Mouse (Mus musculus): Measurements from ENCODE around the gene Serpinb1c.
"Not testable (repeated sequence)": the region's sequence is repeated elsewhere in the genome, so short reads cannot be mapped to it uniquely, and the experiment has no call there.

Gene Serpinb1c

DNA sequence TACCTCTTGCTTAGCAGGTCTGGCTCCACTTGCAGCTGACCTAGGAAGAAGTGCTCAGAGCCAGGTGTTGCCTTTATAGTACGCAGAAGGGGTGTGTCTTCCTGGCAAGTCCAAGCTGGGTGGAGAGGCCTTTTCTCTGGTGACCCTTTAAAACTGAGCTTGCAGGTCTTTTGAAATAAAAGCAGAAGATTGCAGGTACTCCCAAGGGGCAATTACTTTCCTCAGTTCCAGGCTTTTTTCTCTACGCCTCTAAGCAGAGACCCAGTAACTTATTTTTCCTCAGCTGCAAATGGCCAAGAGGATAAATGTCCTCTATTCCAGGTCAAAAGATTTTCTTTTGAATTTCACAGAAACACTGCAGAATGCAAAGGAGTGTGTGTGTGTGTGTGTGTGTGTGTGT is at the start of gene Serpinb1c:
Serpinb1c (minus strand) TSS at position 101 of the 400 bp plus-strand sequence.
- DNase-seq (ENCODE audit: low spot score in 2 of 2), result no peak

- DNase-seq (ENCODE audit: low spot score in 2 of 2), result not testable (repeated sequence)
Measured at GRCm38 (mm10) chr13:32939191-32939590, 41.2 kb upstream of the Serpinb1c start.

- not testable (repeated sequence) for DNase-seq (ENCODE audit: low spot score in 2 of 2)
Measured at GRCm38 (mm10) chr13:32938275-32938674, 40.3 kb upstream of the Serpinb1c start.

- no peak for DNase-seq (ENCODE audit: low spot score in 2 of 2)
Measured at GRCm38 (mm10) chr13:32934706-32935381, 36.8 kb upstream of the Serpinb1c start.

GRCm38 (mm10) chr13:32929107-32929750 is 31.2 kb upstream of the Serpinb1c start:
- no peak for DNase-seq (ENCODE audit: low spot score in 2 of 2)

DNA sequence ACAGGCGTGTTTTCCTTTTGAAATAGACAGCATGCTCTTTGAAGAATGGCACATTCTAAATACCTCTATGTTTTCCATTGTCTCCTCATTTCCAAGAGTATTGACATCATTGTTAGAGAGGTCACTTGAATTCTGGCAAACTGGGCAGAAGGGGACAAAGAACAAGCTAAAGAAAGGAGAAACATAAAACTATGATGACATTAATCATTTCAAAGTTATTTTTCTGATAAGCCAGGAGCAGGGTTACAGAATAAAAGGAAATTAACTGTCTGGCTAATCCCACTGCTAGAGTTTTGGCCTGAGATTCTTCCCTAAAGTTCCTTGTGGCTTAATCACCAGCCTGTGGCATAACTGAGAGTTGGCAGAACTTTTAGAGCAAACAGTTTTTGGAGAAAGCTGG is 29.2 kb upstream of the Serpinb1c start:
- no peak for DNase-seq (ENCODE audit: low spot score in 2 of 2)

- no peak for DNase-seq (ENCODE audit: low spot score in 2 of 2)
Measured at GRCm38 (mm10) chr13:32926661-32927060, 28.6 kb upstream of the Serpinb1c start.

DNA sequence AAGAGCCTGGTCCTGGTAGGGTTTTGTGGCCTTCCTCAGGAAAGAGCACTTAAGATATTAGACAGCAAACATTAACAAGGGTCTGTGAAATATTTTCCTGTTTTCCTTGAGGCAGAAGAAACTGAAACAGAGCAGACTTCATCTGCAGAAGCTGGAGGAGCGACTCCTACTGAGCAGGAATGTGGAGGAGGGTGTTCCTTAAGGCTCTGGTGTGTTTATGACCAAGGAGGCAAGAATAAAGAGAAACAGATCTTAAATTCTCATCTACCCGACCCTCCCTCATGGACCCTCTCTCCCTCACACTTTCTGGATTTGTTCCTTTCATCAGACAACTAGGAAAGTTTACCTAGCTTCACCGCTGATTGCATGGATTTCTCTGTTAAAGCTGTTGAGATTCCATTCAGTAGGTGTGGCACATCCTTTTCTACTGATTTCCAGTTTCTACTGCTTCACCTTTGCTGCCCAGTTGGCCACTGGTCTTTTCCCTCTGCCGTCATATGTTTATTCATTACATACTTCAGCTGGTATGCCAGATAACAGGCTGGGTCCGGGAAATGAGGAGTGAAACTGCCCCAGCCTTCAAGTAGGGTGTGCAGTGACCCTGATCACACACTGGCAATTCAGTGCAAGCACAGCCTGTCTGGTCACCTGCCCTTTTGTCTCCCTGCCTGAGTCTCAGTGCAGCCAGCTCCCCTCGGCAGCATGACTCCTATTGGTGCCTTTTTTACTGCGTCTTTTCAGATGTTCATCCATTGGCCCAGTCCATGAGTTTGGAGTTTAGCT is 26.8 kb upstream of the Serpinb1c start:
- DNase-seq (ENCODE audit: low spot score in 2 of 2), result no peak

- DNase-seq (ENCODE audit: low spot score in 2 of 2), result no peak
Measured at GRCm38 (mm10) chr13:32922622-32923021, 24.6 kb upstream of the Serpinb1c start.

DNA sequence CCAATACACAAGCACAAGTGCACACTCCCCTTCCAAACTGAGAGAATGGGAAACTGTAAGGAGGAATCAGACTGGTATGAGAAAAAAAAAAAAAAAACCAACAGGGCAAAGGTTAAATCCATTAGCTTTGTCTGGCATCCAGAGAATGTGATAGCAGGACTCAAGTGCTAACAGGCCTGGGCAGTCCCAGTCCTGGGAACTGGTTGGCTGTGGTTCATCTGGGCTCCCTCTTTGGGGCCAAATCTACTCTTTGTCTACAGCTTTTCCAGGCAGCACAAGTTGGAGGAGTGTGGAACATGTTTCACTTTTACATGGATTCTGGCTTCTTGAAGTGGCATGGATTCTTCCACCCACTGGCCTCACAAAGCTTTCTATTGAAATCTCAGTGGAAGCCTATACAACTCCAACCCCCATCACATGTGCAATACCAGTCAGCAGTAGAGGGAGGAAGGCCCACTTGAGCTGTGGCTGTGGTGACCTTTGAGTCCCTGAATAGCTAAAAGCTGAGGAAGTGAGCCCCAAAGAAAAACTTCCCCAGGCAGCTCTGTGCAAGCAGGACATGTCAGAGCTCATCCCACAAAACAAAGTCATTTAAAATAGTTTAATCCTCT is 14.9 kb upstream of the Serpinb1c start:
- DNase-seq (ENCODE audit: low spot score in 2 of 2), result no peak

DNA sequence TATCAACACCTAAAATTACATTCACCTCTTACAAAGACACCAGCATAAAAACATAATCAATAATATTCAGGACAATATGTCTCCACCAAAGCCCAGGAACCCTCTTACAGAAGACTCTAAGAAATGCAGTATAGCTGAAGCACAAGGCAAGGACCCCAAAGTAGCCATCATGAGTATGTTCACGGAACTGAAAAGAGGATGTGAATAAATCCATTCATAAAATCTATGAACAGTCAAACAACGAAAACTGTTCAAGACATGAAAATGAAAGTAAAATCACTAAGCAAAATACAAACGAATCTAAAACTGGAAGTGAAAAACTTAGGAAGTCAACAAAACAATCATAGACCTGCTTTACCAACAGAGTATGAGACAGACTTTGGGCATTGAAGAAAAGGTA is 10.2 kb upstream of the Serpinb1c start:
- no peak for DNase-seq (ENCODE audit: low spot score in 2 of 2)

DNA sequence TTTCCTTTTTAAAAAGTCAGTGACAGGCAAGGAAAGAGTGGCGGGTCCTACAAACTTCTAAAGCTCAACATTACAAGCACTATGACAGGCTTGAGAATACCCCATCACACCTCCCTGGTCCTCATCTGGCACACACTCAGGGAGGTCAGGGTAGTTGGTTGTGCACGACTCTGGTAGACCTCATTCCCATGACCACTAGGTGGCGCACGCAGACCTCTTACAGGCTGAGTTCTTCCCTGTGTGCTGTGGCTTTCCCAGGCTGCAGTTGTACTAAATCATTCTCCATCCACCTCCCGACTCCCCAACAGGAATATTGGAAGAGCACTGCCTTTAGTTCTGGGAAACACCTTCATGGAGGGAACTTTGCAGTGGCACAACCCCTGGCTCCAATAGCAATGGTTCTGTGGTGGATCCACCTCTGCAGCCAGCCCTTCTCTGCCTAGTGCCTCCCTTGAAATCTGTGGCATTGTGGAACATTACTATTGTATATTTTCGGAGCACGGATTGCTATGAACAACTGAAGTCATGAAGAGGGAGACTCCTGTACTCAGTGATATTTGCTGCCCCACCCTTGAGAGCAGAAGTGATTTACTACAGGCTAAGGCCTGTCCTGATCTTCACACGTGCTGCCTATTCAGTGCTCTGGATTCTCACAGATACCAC is 5.3 kb upstream of the Serpinb1c start:
- DNase-seq (ENCODE audit: low spot score in 2 of 2), result peak; percentile 87 to 93

GRCm38 (mm10) chr13:32902481-32903015 is 4.5 kb upstream of the Serpinb1c start:
- DNase-seq (ENCODE audit: low spot score in 2 of 2), result peak; percentile 45 to 76

DNA sequence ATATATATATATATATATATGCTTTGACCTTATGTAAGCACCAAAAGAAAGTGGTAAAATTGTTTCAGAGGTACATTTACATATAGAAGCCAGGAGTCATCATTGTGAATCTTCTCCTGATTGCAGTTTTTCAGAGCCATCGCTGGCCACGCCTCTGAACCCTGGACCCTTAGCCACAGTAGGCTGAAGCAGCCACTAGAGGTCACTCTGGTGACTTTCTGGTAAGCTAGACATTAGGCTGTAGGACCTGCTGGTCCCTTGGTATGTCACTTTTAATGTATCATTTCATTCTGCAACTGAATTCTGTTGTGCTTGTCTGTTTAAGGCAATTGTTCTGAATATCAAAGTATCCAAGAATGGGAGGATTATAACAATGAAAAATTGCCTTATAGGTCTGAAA is 2.6 kb upstream of the Serpinb1c start:
- peak; percentile 34 to 74 for DNase-seq (ENCODE audit: low spot score in 2 of 2)

DNA sequence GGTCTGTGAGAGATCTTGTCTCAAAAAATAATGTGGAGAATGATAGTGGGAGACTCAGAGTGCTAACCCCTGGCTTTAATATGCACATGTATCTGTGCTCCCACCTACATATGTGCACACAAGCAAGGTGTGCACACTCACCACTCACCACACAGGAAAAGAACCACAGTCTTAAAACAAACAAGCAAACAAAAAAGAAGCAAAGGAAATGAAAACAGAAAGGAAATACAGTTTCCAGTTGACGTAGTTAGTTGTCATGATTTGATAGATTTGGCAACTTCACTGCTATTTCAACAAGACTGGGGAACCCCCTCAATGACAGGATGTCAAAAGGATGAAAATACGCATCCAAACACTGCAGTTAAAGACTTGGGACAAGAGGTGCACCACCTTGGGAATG is 1.1 kb upstream of the Serpinb1c start:
- not testable (repeated sequence) for DNase-seq (ENCODE audit: low spot score in 2 of 2)

DNA sequence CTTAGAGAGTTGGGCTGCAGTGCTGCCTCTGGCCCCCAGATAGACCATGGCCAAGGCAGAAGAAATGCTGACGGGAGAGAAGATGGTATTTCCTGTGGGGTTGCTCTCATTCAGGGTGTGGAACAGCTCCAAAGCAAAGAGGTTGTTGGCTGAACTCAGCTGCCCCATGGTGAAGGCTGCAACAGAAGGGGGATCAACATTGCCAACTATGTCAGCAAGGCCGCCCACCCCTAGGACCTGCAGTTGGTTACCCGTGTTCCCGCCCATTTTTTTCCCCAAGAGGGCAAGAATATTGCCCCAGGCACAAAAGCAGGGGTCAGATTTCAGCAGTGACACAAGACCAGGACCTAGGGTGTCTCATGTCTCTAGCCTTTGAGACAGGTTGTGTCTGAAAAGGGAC is 1.1 kb downstream of the Serpinb1c start:
- DNase-seq (ENCODE audit: low spot score in 2 of 2), result no peak

- no peak for DNase-seq (ENCODE audit: low spot score in 2 of 2)
Measured at GRCm38 (mm10) chr13:32884755-32885154, 13.3 kb downstream of the Serpinb1c start.

- no peak for DNase-seq (ENCODE audit: low spot score in 2 of 2)
Measured at GRCm38 (mm10) chr13:32873862-32874261, 24.1 kb downstream of the Serpinb1c start.

GRCm38 (mm10) chr13:32868843-32869242 is 29.2 kb downstream of the Serpinb1c start:
- no peak for DNase-seq (ENCODE audit: low spot score in 2 of 2)

DNA sequence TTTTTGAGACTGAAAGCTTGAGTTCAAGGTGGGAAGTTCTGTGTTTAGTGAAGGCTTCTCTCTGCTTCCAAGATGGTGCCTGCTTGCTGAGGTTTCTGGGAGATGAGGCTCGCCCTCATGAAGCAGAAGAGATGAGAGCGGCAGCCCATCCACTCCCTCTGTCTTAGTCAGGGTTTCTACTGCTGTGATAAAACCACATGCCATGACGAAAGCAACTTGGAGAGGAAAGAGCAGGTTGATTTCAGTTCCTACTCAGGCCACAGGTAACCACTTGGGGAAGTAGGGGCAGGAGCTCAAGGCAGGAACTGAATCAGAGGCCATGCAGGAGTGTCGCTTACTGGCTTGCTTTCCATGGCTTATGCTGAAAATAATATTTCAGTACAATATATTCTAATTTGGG is 29.8 kb downstream of the Serpinb1c start:
- not testable (repeated sequence) for DNase-seq (ENCODE audit: low spot score in 2 of 2)

- DNase-seq (ENCODE audit: low spot score in 2 of 2), result no peak
Measured at GRCm38 (mm10) chr13:32867030-32867429, 31.0 kb downstream of the Serpinb1c start.

Measured in spleen, postnatal 10 days (tissue).